Mouse (Mus musculus) spleen, adult 2 months (tissue): ENCODE data around the gene Tmcc1.

ENCODE experiments used
- CTCF ChIP-seq: fragments of 200-500 bp; IDR thresholded peaks from 2 replicates; pipeline ENCODE4 v1.5.1; 2011; ENCODE audit warnings: mild to moderate bottlenecking, inconsistent platforms; ENCODE audit not compliant: insufficient read depth, insufficient read length, insufficient replicate concordance; ENCODE audit errors: extremely low read depth
- POLR2A ChIP-seq: fragments of 200-500 bp; IDR thresholded peaks from 2 replicates; pipeline ENCODE4 v1.6.1; 2011; ENCODE audit warnings: low read depth, low read length, inconsistent platforms

DNA sequence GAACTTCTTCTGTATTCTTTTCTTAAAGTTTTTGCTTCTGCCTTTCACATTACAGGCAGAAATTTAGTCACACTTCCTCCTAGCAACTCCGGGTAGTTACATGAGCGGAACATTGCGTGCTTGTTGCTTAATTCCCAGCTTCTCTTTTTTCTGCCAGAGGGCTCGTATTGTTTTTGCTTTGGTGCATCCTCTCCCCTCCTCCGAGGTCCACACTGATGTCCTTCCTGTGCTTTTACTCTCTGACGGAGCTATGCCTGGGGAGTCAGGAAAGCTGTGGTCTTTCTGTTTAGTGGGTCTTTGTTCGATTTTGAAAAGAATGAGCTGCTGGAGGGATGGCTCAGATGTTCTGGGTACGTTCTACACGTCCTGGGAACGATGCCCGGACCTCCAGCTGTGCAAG is 34.5 kb upstream of the Tmcc1 start:
- TF ChIP-seq CTCF (no peak), POLR2A (no peak)
